Mouse (Mus musculus): Measurements from ENCODE around the gene Wbp11. TPM values are rescaled to one million over a fixed set of nuclear protein-coding genes. Genes with fewer than 3 reads are reported as not detected.

The Wbp11 gene
- 10 to 100 TPM; 83.7 to 86.2 TPM for total RNA-seq (2021)
- long read RNA-seq, experiment 1, transcript Wbp11-201 (12 exons, 2,739 nt): major isoform, 122 of 160 reads
- long read RNA-seq, experiment 1, partial matches to known transcripts: 9 of 160 reads
- long read RNA-seq, experiment 1, other reads (novel, unspliced or antisense): 29 of 160 reads
- long read RNA-seq, experiment 2, transcript Wbp11-201 (12 exons, 2,739 nt): major isoform, 113 of 151 reads
- long read RNA-seq, experiment 2, partial matches to known transcripts: 12 of 151 reads
- long read RNA-seq, experiment 2, other reads (novel, unspliced or antisense): 26 of 151 reads

- DNase-seq (ENCODE audit: low spot score in 2 of 2): peak; percentile 84 to 95
Measured at GRCm38 (mm10) chr6:136827881-136828561, at the start of gene Wbp11. Wbp11 (minus strand) TSS chr6:136828233.

DNA sequence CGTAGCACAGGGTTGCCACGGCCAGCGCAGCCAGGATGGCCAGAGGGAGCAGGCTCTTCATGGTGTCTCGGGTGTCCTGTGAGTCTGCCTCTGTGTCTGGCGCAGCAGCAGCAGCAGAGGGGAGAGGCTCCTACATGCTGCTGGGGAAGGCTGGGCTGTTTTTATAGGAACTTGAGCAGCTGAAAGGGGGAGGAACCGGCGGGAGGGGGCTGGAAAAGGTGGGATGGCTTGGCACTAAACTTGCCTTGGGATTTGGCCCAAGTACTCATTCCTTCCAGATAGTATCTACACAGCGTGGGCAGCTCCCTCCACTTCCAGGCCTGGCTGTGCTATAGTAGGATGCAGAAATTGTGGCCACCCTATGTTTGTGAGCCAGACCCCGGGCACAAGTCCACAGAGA, 47.6 kb upstream of the Wbp11 start, which contains the start of gene Mgp:
Mgp (minus strand) TSS at position 154 of the 400 bp plus-strand sequence.
- DNase-seq (ENCODE audit: low spot score in 2 of 2): peak in 1 of 2 experiments; percentile 45

GRCm38 (mm10) chr6:136874599-136874998, 46.6 kb upstream of the Wbp11 start:
- DNase-seq (ENCODE audit: low spot score in 2 of 2): no peak

GRCm38 (mm10) chr6:136868921-136869320, 40.9 kb upstream of the Wbp11 start:
- no peak for DNase-seq (ENCODE audit: low spot score in 2 of 2)

DNA sequence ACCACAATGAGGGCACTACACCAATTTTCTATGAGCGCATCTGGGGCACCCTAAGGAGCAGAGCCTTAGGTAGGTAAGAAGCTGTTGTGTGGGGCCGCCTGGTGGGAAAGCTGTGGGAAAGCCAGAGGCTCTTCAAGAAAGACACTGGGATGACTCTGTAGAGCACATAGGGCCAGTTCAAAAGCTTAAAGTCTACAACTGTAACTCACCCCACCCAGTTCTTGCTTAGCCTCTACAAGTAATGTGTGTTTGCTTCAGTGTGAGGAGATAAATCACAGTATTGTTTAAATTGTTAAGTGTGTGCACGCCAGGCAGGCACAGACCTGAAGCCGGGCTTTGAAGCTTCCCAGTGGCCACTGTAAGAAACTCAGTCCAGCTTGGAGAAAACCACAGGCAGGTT, 38.1 kb upstream of the Wbp11 start:
- DNase-seq (ENCODE audit: low spot score in 2 of 2): no peak

GRCm38 (mm10) chr6:136865360-136865759, 37.3 kb upstream of the Wbp11 start:
- DNase-seq (ENCODE audit: low spot score in 2 of 2): no peak

DNA sequence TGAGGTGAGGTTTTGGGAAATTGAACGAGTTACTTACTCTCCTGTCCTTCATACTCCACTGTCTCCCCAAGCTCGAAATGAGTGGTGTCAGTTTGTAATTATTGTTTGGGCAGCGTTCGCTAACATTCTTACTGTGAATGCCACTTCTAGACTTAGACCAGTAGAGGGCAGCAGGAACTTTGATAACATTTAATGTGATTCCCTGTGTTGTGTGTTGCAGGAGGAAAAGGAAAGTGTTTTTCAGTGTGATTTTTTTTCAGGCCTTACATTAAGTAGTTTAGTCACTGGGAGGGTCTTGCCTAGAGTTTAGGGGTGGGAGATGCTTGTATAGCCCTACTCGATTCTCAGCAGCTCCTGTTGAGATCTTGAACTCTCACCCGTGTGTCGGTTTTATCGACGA, 33.0 kb upstream of the Wbp11 start:
- no peak for DNase-seq (ENCODE audit: low spot score in 2 of 2)

- no peak for DNase-seq (ENCODE audit: low spot score in 2 of 2)
Measured at GRCm38 (mm10) chr6:136858420-136858819, 30.4 kb upstream of the Wbp11 start.

DNA sequence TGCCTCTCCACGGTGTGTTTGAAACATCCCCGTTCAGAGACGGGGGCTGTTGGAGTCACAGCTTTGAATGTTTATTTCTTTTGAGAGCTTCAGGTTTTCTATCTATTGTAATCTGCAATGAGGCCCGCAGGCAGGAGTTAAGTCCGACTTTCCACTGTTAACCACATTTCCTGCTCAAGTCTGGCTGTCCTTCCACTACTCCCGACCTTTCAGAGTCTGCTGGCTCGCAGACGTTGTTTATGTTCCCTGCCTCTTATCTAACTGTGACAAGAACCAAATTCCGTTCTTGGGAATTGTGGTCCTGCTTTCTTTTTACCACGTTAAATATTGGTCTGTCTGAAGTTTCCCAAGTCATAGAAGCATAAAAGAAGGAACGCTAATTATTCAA, 29.8 kb upstream of the Wbp11 start:
- no peak for DNase-seq (ENCODE audit: low spot score in 2 of 2)

DNA sequence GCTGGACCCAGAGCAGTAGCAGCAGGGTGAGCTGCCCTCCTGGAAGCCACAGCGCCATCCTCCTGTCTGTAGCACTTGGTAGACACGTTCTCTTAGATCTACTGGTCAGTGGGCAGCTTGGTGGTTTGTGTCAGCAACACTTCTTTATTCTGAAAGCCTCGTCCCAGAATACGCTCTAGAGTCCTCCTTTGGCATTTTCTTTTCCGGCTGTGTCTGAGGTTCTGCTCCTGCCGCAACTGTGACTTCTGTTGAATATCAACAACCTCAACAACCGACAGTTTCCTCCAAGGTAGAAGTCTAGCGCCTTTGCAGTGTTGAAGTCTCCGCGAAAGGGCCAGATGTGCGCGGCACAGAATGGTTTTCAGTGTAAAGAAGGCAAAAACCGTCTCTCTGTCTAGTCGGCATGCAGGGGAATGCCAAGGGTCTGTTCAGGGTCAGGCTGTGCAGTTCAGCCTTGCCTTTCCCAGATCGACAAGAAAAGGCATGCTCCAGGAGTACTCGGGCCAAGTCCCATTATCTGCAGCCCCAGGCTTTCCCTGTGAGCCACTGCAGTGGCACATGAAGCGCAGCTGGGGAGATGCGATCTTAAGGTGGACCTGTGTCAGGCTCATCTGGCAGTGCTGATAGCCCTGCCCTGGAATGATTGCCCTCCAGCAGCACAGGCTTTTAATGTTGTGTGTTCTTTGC, 29.3 kb upstream of the Wbp11 start, which contains the start of gene Art4:
Art4 (minus strand) TSS at position 548 of the 687 bp plus-strand sequence.
- no peak for DNase-seq (ENCODE audit: low spot score in 2 of 2)

DNA sequence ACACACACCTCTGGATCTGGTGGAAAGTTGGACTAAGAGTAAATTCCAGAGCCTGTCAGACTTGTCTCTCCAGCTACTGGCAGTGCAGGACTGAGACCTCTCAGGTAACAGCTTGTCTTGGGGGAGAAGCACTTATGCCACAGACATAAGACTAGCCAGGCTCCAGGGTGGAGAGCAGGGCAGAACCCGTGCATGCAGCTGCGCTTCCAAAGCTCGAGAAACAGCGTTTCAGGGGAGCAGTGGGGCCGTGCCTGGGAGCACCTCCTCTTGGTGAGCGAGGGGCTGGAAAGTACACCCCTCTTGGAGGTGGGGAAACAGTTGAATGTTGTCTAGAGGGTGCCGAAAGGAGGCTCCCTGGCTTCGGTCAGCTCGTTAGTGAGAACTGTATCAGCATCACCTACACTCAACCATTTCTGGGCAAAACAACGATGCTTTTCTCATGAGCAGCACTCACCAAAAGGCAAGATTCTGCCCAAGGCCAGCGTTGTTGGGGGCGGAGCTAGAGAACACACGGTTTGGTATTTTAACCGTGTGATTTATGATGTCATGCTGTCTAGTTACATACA, 28.1 kb upstream of the Wbp11 start:
- DNase-seq (ENCODE audit: low spot score in 2 of 2): no peak

GRCm38 (mm10) chr6:136855183-136855582, 27.1 kb upstream of the Wbp11 start:
- no peak for DNase-seq (ENCODE audit: low spot score in 2 of 2)

GRCm38 (mm10) chr6:136854361-136854781, 26.3 kb upstream of the Wbp11 start:
- no peak for DNase-seq (ENCODE audit: low spot score in 2 of 2)

DNA sequence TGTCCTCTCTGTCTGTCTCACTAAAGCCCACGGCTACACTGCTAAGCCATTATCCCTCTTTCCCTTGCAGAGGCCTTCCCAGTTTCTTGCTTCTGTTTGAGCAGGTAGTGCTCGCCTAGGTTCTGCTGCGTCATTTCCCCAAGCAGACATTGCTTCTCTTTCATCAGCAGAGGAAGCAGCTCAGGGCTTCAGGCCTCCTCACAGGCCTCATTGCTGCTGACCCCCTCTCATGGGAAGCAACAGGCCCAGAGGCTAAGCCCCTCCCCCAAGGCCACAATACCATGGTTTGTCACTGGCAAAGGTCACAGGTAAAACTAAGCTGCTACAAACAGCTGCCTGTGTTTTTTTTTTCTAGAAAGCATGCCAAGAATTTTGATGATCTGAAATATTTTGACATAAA, 24.7 kb upstream of the Wbp11 start:
- DNase-seq (ENCODE audit: low spot score in 2 of 2): no peak

- no peak for DNase-seq (ENCODE audit: low spot score in 2 of 2)
Measured at GRCm38 (mm10) chr6:136852348-136852747, 24.3 kb upstream of the Wbp11 start.

- DNase-seq (ENCODE audit: low spot score in 2 of 2): no peak
Measured at GRCm38 (mm10) chr6:136850267-136850666, 22.2 kb upstream of the Wbp11 start.

DNA sequence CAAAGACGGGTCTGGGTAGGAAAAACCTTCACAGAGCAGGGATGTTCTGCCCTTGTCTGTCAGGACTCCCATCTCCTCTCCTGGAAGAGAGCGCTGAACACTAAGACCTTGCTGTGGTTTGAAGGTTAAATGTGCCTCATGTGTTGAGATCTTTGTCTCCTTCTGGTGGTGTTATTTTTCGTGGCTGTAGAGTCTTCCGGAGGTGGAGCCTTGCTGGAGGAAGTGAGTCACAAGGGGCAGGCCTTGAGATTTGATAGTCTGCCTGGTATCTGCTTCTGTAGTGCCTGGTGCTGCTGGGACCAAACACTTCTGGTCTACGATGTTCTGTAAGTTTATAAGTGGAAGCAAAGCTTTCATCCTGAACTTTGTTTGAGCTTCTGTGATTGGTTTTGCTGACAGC, 20.9 kb upstream of the Wbp11 start:
- no peak for DNase-seq (ENCODE audit: low spot score in 2 of 2)

DNA sequence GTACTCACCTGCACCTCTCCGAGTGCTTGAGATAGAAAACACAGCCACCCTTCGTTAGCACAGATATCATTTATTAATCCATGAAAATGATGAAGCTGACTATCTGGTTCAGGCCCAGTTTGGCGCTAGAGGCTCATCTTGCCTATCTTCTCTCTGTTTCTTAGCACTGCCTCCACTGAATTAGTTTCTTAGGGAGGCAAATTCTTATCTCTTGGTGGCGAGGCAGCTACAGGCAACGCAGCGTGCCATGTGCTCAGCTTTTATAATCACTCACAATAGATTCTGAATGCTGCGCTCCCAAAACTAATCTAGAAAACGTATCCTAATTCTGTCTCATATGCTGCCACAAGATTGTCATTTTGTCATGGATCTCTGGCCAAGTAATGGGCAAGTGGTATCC, 20.4 kb upstream of the Wbp11 start:
- DNase-seq (ENCODE audit: low spot score in 2 of 2): no peak

GRCm38 (mm10) chr6:136847790-136848189, 19.8 kb upstream of the Wbp11 start:
- DNase-seq (ENCODE audit: low spot score in 2 of 2): peak in 1 of 2 experiments; percentile 56

DNA sequence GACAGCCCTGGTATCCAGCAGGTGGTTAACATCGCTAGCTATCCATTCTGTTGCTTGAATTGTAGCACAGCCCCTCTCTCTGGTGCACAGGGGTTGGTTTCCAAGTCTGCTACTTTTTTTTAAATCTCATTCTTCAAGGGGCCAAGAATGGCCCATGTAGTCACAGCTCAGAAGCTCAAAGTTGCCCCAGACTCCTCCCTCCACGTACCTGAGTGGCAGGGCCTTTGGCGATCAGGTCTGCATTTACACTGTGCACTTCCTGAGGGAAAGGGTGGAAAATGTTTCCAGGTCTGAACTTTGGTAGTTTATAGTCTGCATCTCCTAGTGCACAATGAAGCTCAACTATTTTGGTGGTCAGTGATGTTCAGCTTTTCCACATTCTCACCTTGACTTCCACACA, 19.2 kb upstream of the Wbp11 start:
- no peak for DNase-seq (ENCODE audit: low spot score in 2 of 2)

GRCm38 (mm10) chr6:136845706-136846480, 17.9 kb upstream of the Wbp11 start:
- DNase-seq (ENCODE audit: low spot score in 2 of 2): no peak

Measured in gastrocnemius, postnatal 4 days (tissue).